Mouse (Mus musculus): Measurements from ENCODE around the gene Zfp992. TPM values are rescaled to one million over a fixed set of nuclear protein-coding genes. Genes with fewer than 3 reads are reported as not detected.
A peak's percentile ranks its signal among the peaks of the same experiment; 100 is the strongest.
"Not testable (repeated sequence)": the region's sequence is repeated elsewhere in the genome, so short reads cannot be mapped to it uniquely, and the experiment has no call there.

The Zfp992 gene
- polyA plus RNA-seq, 1 experiment from 2014 or later, result 4.1 TPM

GRCm38 (mm10) chr4:146493319-146493907 lies 44.6 kb downstream of the Zfp992 start:
- WGBS, result 88% methylated on average over 6 of the region's 6 CpGs
- not testable (repeated sequence) for H3K4me2 ChIP-seq (ENCODE audit: low read depth); H3K27me3 ChIP-seq (ENCODE audit: control insufficient read depth, insufficient read depth, low read length); DNase-seq (ENCODE audit: low spot score); H3K27ac ChIP-seq (ENCODE audit: low read depth, low read length); H3K4me3 ChIP-seq (ENCODE audit: low read depth, low read length); H3K36me3 ChIP-seq (ENCODE audit: control insufficient read depth, insufficient read depth, low read length); H3K4me1 ChIP-seq (ENCODE audit: control insufficient read depth, insufficient read depth, low read length); H3K9ac ChIP-seq (ENCODE audit: low read length)
- ATAC-seq (ENCODE audit: insufficient read depth, low FRiP score, low TSS enrichment), result peak; percentile 6; the same call in 1 of the 2 replicates
- peaks cover 33% of the 10 kb centered on the region for H3K9me3 ChIP-seq (ENCODE audit: control insufficient read depth, low read length)

DNA sequence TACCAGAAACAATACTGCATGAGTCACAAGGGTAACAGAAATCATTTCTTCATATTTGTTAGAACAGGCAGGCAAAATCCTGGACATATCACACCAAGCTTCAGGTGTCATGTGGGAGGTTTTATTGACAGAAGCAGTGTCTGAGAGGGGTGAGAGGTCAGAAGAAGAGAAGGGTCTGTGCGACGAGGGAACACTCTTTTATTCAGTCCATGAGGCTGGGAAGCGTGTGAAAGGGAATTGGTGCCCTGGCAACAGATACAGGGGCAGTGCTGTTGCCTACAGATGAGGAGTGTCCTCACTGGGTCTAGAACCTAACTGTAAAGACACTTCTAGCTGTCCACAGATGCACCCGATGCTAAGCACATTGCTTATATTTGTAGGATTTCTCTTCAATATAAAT lies 46.2 kb downstream of the Zfp992 start:
- ATAC-seq (ENCODE audit: insufficient read depth, low FRiP score, low TSS enrichment), result no peak
- WGBS, result 72% methylated on average over 4 of the region's 4 CpGs
- no peak overlapping the region for H3K4me2 ChIP-seq (ENCODE audit: low read depth)
- H3K27ac ChIP-seq (ENCODE audit: low read depth, low read length), result no peak overlapping the region
- H3K4me3 ChIP-seq (ENCODE audit: low read depth, low read length), result no peak overlapping the region
- no peaks in the 10 kb centered on the region for H3K36me3 ChIP-seq (ENCODE audit: control insufficient read depth, insufficient read depth, low read length)
- no peak for DNase-seq (ENCODE audit: low spot score)
- peaks cover 33% of the 10 kb centered on the region for H3K9me3 ChIP-seq (ENCODE audit: control insufficient read depth, low read length)
- H3K4me1 ChIP-seq (ENCODE audit: control insufficient read depth, insufficient read depth, low read length), result no peaks in the 10 kb centered on the region
- no peaks in the 10 kb centered on the region for H3K27me3 ChIP-seq (ENCODE audit: control insufficient read depth, insufficient read depth, low read length)
- no peak overlapping the region for H3K9ac ChIP-seq (ENCODE audit: low read length)

DNA sequence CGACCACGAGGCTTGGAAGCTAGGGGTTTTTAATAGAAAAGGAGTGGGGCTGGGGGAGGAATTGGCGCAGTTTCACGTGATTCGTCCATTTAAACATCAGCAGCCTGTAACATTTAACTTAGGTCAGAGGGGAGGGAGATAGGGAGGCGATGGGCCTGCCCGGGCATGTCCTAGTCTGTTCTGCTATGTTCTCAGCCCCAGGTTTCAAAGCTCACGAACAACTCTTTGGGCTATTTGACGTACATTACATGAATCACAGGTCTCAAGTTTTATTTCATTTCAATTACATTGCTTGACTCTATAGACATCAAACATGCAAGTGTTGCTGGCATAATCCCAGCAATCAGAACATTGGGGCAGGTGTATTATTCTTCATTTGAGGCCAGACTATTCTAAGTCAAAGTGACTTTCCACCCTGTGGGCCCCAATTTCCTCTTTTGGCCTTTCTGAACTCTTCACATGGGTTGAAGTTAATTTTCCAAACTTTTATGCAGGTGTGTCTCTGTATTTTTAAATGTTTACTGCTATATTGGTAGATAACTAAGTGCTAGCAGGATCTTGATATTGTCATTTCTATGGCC lies 49.0 kb downstream of the Zfp992 start:
- not testable (repeated sequence) for H3K4me2 ChIP-seq (ENCODE audit: low read depth); ATAC-seq (ENCODE audit: insufficient read depth, low FRiP score, low TSS enrichment); H3K27ac ChIP-seq (ENCODE audit: low read depth, low read length); H3K4me1 ChIP-seq (ENCODE audit: control insufficient read depth, insufficient read depth, low read length); H3K36me3 ChIP-seq (ENCODE audit: control insufficient read depth, insufficient read depth, low read length); H3K4me3 ChIP-seq (ENCODE audit: low read depth, low read length); H3K9ac ChIP-seq (ENCODE audit: low read length); DNase-seq (ENCODE audit: low spot score); H3K27me3 ChIP-seq (ENCODE audit: control insufficient read depth, insufficient read depth, low read length)
- H3K9me3 ChIP-seq (ENCODE audit: control insufficient read depth, low read length), result peaks cover 28% of the 10 kb centered on the region
- 85% methylated on average over 9 of the region's 9 CpGs for WGBS

DNA sequence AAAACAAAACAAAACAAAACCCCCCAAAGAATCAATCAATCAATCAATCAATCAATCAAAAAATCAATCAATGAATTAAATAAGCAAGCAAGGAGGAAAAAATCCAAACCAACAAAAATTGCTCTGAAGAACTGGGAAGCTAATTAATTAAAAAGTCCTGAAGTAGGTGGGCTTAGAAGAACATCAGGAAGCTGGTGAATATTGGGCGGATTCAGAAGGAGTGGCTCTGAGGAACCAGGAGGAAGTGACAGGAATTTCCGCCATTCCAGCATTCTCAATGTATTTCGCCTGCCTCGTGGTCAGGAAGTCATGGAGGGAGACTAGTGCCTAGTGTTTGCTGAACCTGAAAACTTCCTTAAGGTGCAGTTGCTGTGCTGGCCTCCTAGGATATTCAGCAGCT lies 52.9 kb downstream of the Zfp992 start, which contains the start of gene Zfp981:
Gene Zfp981 (plus strand): TSS at position 301 of the 400 bp plus-strand sequence.
- H3K9me3 ChIP-seq (ENCODE audit: control insufficient read depth, low read length), result peaks cover 13% of the 10 kb centered on the region
- H3K27ac ChIP-seq (ENCODE audit: low read depth, low read length), result not testable (repeated sequence)
- 87% methylated on average over 4 of the region's 4 CpGs for WGBS

GRCm38 (mm10) chr4:146509029-146509428 lies 60.2 kb downstream of the Zfp992 start:
- H3K9me3 ChIP-seq (ENCODE audit: control insufficient read depth, low read length), result peaks cover 10% of the 10 kb centered on the region; the same call in 1 of the 2 replicates
- not testable (repeated sequence) for H3K27me3 ChIP-seq (ENCODE audit: control insufficient read depth, insufficient read depth, low read length); DNase-seq (ENCODE audit: low spot score); H3K27ac ChIP-seq (ENCODE audit: low read depth, low read length); H3K4me1 ChIP-seq (ENCODE audit: control insufficient read depth, insufficient read depth, low read length); H3K36me3 ChIP-seq (ENCODE audit: control insufficient read depth, insufficient read depth, low read length); ATAC-seq (ENCODE audit: insufficient read depth, low FRiP score, low TSS enrichment); H3K4me3 ChIP-seq (ENCODE audit: low read depth, low read length); H3K4me2 ChIP-seq (ENCODE audit: low read depth); H3K9ac ChIP-seq (ENCODE audit: low read length)
- WGBS, result 96% methylated on average over 18 of the region's 24 CpGs

More for the DNA sequence above, 52.9 kb downstream of the Zfp992 start, which contains the start of gene Zfp981:
- not testable (repeated sequence) for H3K4me2 ChIP-seq (ENCODE audit: low read depth); H3K9ac ChIP-seq (ENCODE audit: low read length); ATAC-seq (ENCODE audit: insufficient read depth, low FRiP score, low TSS enrichment); H3K36me3 ChIP-seq (ENCODE audit: control insufficient read depth, insufficient read depth, low read length); H3K4me3 ChIP-seq (ENCODE audit: low read depth, low read length); DNase-seq (ENCODE audit: low spot score); H3K4me1 ChIP-seq (ENCODE audit: control insufficient read depth, insufficient read depth, low read length); H3K27me3 ChIP-seq (ENCODE audit: control insufficient read depth, insufficient read depth, low read length)

DNA sequence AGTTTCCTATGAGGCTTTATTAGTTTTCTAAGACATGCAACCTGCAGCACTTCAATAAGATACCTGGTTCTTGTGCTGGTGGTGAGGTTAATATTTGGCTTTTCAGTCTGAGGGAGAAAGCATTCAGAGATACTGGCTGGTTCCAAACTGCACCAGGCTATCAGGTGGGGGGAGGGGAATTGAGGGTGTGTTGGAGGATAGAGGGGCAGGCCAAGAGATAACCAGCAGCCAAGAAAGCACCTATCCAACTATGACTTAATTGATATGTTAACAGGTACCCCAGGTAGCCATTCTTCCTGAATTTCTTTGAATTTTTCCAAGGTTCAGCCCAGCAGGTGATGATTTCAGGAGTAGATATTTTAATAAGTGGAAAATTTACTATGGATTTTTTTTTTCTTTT lies 63.0 kb downstream of the Zfp992 start:
- H3K4me2 ChIP-seq (ENCODE audit: low read depth); H3K4me3 ChIP-seq (ENCODE audit: low read depth, low read length); ATAC-seq (ENCODE audit: insufficient read depth, low FRiP score, low TSS enrichment); DNase-seq (ENCODE audit: low spot score); H3K4me1 ChIP-seq (ENCODE audit: control insufficient read depth, insufficient read depth, low read length); H3K27me3 ChIP-seq (ENCODE audit: control insufficient read depth, insufficient read depth, low read length); H3K36me3 ChIP-seq (ENCODE audit: control insufficient read depth, insufficient read depth, low read length); H3K9ac ChIP-seq (ENCODE audit: low read length); H3K27ac ChIP-seq (ENCODE audit: low read depth, low read length): not testable (repeated sequence)
- H3K9me3 ChIP-seq (ENCODE audit: control insufficient read depth, low read length), result peaks cover 22% of the 10 kb centered on the region

- Histone ChIP-seq H3K9ac (ENCODE audit: low read length) (no peak overlapping the region), H3K36me3 (ENCODE audit: control insufficient read depth, insufficient read depth, low read length) (no peaks in the 10 kb centered on the region), H3K4me3 (ENCODE audit: low read depth, low read length) (no peak overlapping the region), H3K4me1 (ENCODE audit: control insufficient read depth, insufficient read depth, low read length) (no peaks in the 10 kb centered on the region), H3K27me3 (ENCODE audit: control insufficient read depth, insufficient read depth, low read length) (no peaks in the 10 kb centered on the region), H3K4me2 (ENCODE audit: low read depth) (no peak overlapping the region), H3K27ac (ENCODE audit: low read depth, low read length) (no peak overlapping the region), H3K9me3 (ENCODE audit: control insufficient read depth, low read length) (peaks cover 40% of the 10 kb centered on the region)
- no peak for DNase-seq (ENCODE audit: low spot score)
- ATAC-seq (ENCODE audit: insufficient read depth, low FRiP score, low TSS enrichment), result no peak
- 64% methylated on average over 1 of the region's 1 CpGs for WGBS
Measured at GRCm38 (mm10) chr4:146516474-146516873, 67.7 kb downstream of the Zfp992 start.

DNA sequence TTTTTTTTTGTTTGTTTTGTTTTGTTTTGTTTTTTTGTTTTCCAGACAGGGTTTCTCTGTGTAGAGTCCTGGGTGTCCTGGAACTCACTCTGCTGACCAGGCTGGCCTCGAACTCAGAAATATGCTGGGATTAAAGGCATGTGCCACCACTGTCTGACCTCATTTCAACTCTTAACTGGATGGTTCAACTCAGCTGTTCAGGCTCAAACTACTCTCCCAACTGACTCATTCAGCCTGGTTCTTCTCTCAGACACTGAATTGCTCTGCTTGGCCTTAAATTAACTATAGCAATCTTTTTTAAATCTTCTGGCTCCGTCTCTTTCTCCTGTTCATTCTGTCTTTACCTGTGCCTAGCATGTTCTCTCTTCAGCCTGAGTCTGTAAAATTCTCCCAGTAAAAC lies 68.3 kb downstream of the Zfp992 start:
- H3K4me2 ChIP-seq (ENCODE audit: low read depth); H3K4me3 ChIP-seq (ENCODE audit: low read depth, low read length); DNase-seq (ENCODE audit: low spot score); H3K9ac ChIP-seq (ENCODE audit: low read length); H3K36me3 ChIP-seq (ENCODE audit: control insufficient read depth, insufficient read depth, low read length); H3K27ac ChIP-seq (ENCODE audit: low read depth, low read length); H3K27me3 ChIP-seq (ENCODE audit: control insufficient read depth, insufficient read depth, low read length); H3K4me1 ChIP-seq (ENCODE audit: control insufficient read depth, insufficient read depth, low read length); ATAC-seq (ENCODE audit: insufficient read depth, low FRiP score, low TSS enrichment): not testable (repeated sequence)
- WGBS, result 68% methylated on average over 2 of the region's 2 CpGs
- peaks cover 35% of the 10 kb centered on the region for H3K9me3 ChIP-seq (ENCODE audit: control insufficient read depth, low read length)

Data from neural tube, embryonic 11.5 days (tissue).